Mouse (Mus musculus): ENCODE measurements around the gene Tmem164. TPM values are rescaled to one million over a fixed set of nuclear protein-coding genes. Genes with fewer than 3 reads are reported as not detected.
A peak's percentile ranks its signal among the peaks of the same experiment; 100 is the strongest.

Gene Tmem164
- polyA plus RNA-seq, 1 experiment = 14.5 TPM

DNA sequence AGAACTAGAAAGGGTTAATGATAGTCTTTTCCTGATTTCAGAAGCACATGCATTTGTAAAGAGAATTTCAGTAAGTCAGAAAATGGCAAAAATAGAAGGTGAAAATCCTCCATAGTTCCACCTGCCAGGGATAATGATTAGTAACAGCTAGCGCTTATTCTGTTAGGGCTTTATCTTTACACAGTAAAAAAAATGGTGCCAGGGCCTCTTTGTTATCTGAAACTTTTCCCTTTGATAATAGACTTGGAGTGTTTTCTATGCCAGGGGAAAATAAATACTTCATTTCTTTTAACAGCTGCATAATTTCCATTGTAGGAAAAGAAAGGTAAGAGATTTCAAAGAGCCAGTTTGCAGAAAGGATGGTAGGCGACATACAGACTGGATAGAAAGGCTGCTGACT is 43.0 kb downstream of the Tmem164 start:
- Histone ChIP-seq H3K27me3 (ENCODE audit: control insufficient read depth, insufficient read depth, insufficient read length) (no peaks in the 10 kb centered on the region), H3ac (ENCODE audit: control insufficient read depth, insufficient read length) (no peak overlapping the region), H3K36me3 (ENCODE audit: control insufficient read depth, insufficient read depth) (no peaks in the 10 kb centered on the region), H3K79me2 (ENCODE audit: control insufficient read depth, insufficient read depth) (no peaks in the 10 kb centered on the region), H3K4me2 (ENCODE audit: low read depth) (no peak overlapping the region), H3K4me3 (no peak overlapping the region)
- TF ChIP-seq SRF (IDR thresholded peaks at IDR 0.05; ENCODE audit: control insufficient read depth, insufficient read length, low read depth) (no peak), TCF12 (IDR thresholded peaks at IDR 0.05; ENCODE audit: insufficient read depth, poor library complexity, severe bottlenecking) (no peak), CEBPB (IDR thresholded peaks at IDR 0.05; ENCODE audit: insufficient read depth, poor library complexity, severe bottlenecking) (no peak), USF1 (IDR thresholded peaks at IDR 0.05; ENCODE audit: low read depth) (no peak), E2F4 (IDR thresholded peaks at IDR 0.05; ENCODE audit: insufficient read depth) (no peak), POLR2A (IDR thresholded peaks at IDR 0.05; ENCODE audit: insufficient read length, low read depth) (no peak), MYOG (IDR thresholded peaks at IDR 0.05; ENCODE audit: control insufficient read depth in 1 of 3, insufficient read depth in 1 of 3, insufficient read length in 2 of 3, low read depth in 2 of 3) (no peak), MAX (IDR thresholded peaks at IDR 0.05; ENCODE audit: low read depth) (no peak), TCF3 (IDR thresholded peaks at IDR 0.05; ENCODE audit: insufficient read length, low read depth) (no peak), MYOD1 (IDR thresholded peaks at IDR 0.05; ENCODE audit: control insufficient read depth in 1 of 3, insufficient read length in 2 of 3, low read depth in 2 of 3) (no peak), POLR2AphosphoS2 (IDR thresholded peaks at IDR 0.05; ENCODE audit: insufficient read length, low read depth) (no peak), REST (IDR thresholded peaks at IDR 0.05; ENCODE audit: insufficient read depth, insufficient read length) (no peak)

DNA sequence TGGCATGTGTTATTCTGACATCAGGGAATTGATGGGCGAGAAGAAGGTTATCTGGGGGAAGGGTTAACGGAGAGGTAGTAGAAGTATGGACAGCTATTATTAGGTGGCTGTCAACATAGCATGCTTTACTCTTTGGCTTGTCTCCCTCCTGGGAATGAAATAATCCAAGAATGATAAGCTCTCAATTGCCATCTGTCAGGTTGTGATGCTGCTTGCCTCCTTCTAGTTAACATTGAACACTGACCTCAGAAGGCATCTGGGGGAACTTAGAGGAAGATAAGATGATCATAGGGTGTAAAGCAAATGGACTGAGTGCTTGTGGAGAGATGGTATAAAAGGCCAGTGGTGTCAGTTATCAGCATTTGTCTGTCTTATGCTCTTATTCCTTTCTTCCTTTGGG is 44.4 kb downstream of the Tmem164 start:
- Histone ChIP-seq H3K36me3 (ENCODE audit: control insufficient read depth, insufficient read depth) (no peaks in the 10 kb centered on the region), H3K4me3 (no peak overlapping the region), H3K79me2 (ENCODE audit: control insufficient read depth, insufficient read depth) (no peaks in the 10 kb centered on the region), H3K27me3 (ENCODE audit: control insufficient read depth, insufficient read depth, insufficient read length) (no peaks in the 10 kb centered on the region), H3ac (ENCODE audit: control insufficient read depth, insufficient read length) (no peak overlapping the region), H3K4me2 (ENCODE audit: low read depth) (no peak overlapping the region)
- TF ChIP-seq POLR2A (IDR thresholded peaks at IDR 0.05; ENCODE audit: insufficient read length, low read depth) (no peak), TCF3 (IDR thresholded peaks at IDR 0.05; ENCODE audit: insufficient read length, low read depth) (no peak), TCF12 (IDR thresholded peaks at IDR 0.05; ENCODE audit: insufficient read depth, poor library complexity, severe bottlenecking) (no peak), POLR2AphosphoS2 (IDR thresholded peaks at IDR 0.05; ENCODE audit: insufficient read length, low read depth) (no peak), CEBPB (IDR thresholded peaks at IDR 0.05; ENCODE audit: insufficient read depth, poor library complexity, severe bottlenecking) (no peak), MAX (IDR thresholded peaks at IDR 0.05; ENCODE audit: low read depth) (no peak), USF1 (IDR thresholded peaks at IDR 0.05; ENCODE audit: low read depth) (no peak), REST (IDR thresholded peaks at IDR 0.05; ENCODE audit: insufficient read depth, insufficient read length) (no peak), E2F4 (IDR thresholded peaks at IDR 0.05; ENCODE audit: insufficient read depth) (no peak), SRF (IDR thresholded peaks at IDR 0.05; ENCODE audit: control insufficient read depth, insufficient read length, low read depth) (no peak), MYOG (IDR thresholded peaks at IDR 0.05; ENCODE audit: control insufficient read depth in 1 of 3, insufficient read depth in 1 of 3, insufficient read length in 2 of 3, low read depth in 2 of 3) (no peak), MYOD1 (IDR thresholded peaks at IDR 0.05; ENCODE audit: control insufficient read depth in 1 of 3, insufficient read length in 2 of 3, low read depth in 2 of 3) (no peak)

DNA sequence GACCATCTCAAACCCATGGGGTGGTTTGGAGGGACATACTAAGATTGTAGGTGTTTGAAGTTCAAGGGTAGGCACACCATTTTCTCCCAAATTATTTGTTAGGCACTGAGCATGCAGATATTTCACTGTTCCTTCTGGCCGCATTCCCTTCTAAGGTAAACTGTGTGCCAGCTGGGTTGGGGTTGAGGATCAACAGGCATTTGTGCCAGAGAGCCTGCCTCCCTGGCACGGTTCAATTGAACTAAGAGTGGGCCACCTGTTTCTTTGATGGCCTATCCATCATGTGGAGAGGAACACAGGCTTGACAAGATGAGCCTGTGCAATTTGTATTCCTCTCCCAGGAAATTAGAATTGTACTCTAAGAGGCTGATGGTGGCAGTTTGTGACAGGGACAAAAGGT is 45.1 kb downstream of the Tmem164 start:
- H3K27me3 ChIP-seq (ENCODE audit: control insufficient read depth, insufficient read depth, insufficient read length) = no peaks in the 10 kb centered on the region
- H3K36me3 ChIP-seq (ENCODE audit: control insufficient read depth, insufficient read depth) = no peaks in the 10 kb centered on the region
- no peak overlapping the region for H3K4me2 ChIP-seq (ENCODE audit: low read depth)
- H3ac ChIP-seq (ENCODE audit: control insufficient read depth, insufficient read length) = no peak overlapping the region
- H3K79me2 ChIP-seq (ENCODE audit: control insufficient read depth, insufficient read depth) = no peaks in the 10 kb centered on the region
- TF ChIP-seq SRF (IDR thresholded peaks at IDR 0.05; ENCODE audit: control insufficient read depth, insufficient read length, low read depth) (no peak), CEBPB (IDR thresholded peaks at IDR 0.05; ENCODE audit: insufficient read depth, poor library complexity, severe bottlenecking) (no peak), MAX (IDR thresholded peaks at IDR 0.05; ENCODE audit: low read depth) (no peak), MYOD1 (IDR thresholded peaks at IDR 0.05; ENCODE audit: control insufficient read depth in 1 of 3, insufficient read length in 2 of 3, low read depth in 2 of 3) (peak in 2 of 3 experiments; percentile 1 to 22), POLR2AphosphoS2 (IDR thresholded peaks at IDR 0.05; ENCODE audit: insufficient read length, low read depth) (no peak), USF1 (IDR thresholded peaks at IDR 0.05; ENCODE audit: low read depth) (no peak)
- H3K4me3 ChIP-seq = no peak overlapping the region

DNA sequence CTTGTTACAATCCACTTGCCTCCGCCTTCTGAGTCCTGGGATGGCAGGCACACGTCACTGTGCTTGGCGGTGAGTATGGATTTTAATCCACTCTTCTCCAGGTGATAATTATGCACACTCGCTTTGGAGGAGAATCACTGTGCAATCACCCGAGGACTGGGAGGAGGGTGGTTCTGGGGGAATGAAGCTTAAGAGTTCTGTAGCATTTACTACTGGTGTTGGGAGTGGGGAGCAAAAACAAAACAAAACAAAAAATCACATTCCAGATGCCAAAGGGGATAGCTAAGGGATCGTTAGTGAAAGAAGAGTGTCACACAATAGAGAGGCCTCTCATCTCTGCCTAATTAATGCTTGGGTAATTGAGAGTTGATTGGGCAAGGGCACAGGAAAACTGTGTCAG is 46.6 kb downstream of the Tmem164 start:
- Histone ChIP-seq H3ac (ENCODE audit: control insufficient read depth, insufficient read length) (no peak overlapping the region), H3K36me3 (ENCODE audit: control insufficient read depth, insufficient read depth) (no peaks in the 10 kb centered on the region), H3K79me2 (ENCODE audit: control insufficient read depth, insufficient read depth) (no peaks in the 10 kb centered on the region), H3K27me3 (ENCODE audit: control insufficient read depth, insufficient read depth, insufficient read length) (no peaks in the 10 kb centered on the region), H3K4me3 (no peak overlapping the region), H3K4me2 (ENCODE audit: low read depth) (no peak overlapping the region)
- no peak for TF ChIP-seq POLR2AphosphoS2 (IDR thresholded peaks at IDR 0.05; ENCODE audit: insufficient read length, low read depth)
- no peak for TF ChIP-seq E2F4 (IDR thresholded peaks at IDR 0.05; ENCODE audit: insufficient read depth)
- TF ChIP-seq TCF3 (IDR thresholded peaks at IDR 0.05; ENCODE audit: insufficient read length, low read depth) = no peak
- no peak for TF ChIP-seq CEBPB (IDR thresholded peaks at IDR 0.05; ENCODE audit: insufficient read depth, poor library complexity, severe bottlenecking)
- no peak for TF ChIP-seq TCF12 (IDR thresholded peaks at IDR 0.05; ENCODE audit: insufficient read depth, poor library complexity, severe bottlenecking)

DNA sequence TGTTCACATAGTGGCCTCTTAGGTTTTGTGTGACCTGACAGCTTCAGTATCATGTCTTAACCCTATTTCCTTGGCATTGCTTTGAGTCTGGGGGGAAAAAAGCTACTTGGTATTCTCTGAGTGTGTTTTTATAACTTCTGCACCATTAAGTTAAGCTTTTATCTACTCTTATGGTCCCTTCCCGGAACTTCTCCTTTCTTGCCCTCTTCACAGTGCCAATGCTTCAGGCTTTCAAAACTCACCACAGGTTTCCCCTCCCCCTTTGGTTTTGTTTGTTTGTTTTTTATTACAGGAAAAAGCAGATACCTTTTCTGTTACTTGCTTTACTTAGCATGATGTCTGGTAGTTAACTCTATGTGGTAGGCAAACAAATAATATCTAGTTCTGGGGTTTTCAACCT is 47.8 kb downstream of the Tmem164 start:
- H3K4me2 ChIP-seq (ENCODE audit: low read depth) = no peak overlapping the region
- no peaks in the 10 kb centered on the region for H3K36me3 ChIP-seq (ENCODE audit: control insufficient read depth, insufficient read depth)
- no peak overlapping the region for H3ac ChIP-seq (ENCODE audit: control insufficient read depth, insufficient read length)
- H3K4me3 ChIP-seq = no peak overlapping the region
- no peaks in the 10 kb centered on the region for H3K79me2 ChIP-seq (ENCODE audit: control insufficient read depth, insufficient read depth)
- no peaks in the 10 kb centered on the region for H3K27me3 ChIP-seq (ENCODE audit: control insufficient read depth, insufficient read depth, insufficient read length)
- TF ChIP-seq MYOD1 (IDR thresholded peaks at IDR 0.05; ENCODE audit: control insufficient read depth in 1 of 3, insufficient read length in 2 of 3, low read depth in 2 of 3) (no peak), POLR2A (IDR thresholded peaks at IDR 0.05; ENCODE audit: insufficient read length, low read depth) (no peak), POLR2AphosphoS2 (IDR thresholded peaks at IDR 0.05; ENCODE audit: insufficient read length, low read depth) (no peak), E2F4 (IDR thresholded peaks at IDR 0.05; ENCODE audit: insufficient read depth) (no peak)

All from myocyte (in vitro differentiated cells).